Mouse (Mus musculus): ENCODE measurements around the gene Grwd1.

Grwd1 gene

DNA sequence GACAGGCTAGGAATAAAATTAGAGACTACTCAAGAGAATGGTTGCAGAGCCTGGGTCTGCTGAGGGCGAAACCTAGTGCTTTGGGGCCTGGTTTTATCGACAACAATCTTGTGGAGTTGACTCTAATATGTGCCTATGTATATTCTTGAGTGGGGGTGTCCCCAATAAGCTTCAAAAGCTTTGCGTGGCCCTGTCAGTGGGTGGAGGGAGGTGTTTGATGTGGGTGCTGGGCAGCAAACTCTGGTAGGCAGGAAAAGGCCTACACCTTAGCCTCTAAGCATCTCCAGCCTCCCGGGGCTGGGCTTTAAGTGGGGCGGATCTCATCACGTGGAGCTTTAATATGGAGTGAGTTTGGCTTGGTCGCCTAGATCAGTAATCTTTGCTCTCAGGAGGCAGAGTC, 31.8 kb downstream of the Grwd1 start:
- DNase-seq (ENCODE audit: low spot score) = no peak

- no peak for DNase-seq (ENCODE audit: low spot score)
Measured at GRCm38 (mm10) chr7:45798511-45798836, 32.3 kb downstream of the Grwd1 start.

GRCm38 (mm10) chr7:45797661-45798510, 32.9 kb downstream of the Grwd1 start:
- DNase-seq (ENCODE audit: low spot score) = no peak

- no peak for DNase-seq (ENCODE audit: low spot score)
Measured at GRCm38 (mm10) chr7:45796950-45797349, 33.8 kb downstream of the Grwd1 start.

DNA sequence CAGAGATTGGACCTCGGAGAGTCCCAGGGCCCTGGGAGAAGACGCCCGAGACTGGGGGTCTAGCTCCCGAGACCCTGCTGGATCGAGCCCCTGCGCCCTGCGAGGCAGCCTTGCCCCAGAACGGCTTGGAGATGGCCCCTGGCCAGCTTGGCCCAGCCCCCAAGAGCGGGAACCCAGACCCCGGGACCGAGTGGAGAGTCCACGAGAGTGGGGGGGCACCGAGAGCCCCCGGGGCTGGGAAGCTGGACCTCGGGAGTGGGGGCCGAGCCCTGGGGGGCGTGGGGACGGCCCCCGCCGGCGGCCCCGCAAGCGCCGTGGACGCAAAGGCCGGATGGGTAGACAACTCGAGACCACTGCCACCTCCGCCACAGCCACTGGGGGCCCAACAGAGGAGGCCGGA, 35.8 kb downstream of the Grwd1 start:
- no peak for DNase-seq (ENCODE audit: low spot score)

- DNase-seq (ENCODE audit: low spot score) = no peak
Measured at GRCm38 (mm10) chr7:45793969-45794585, 36.7 kb downstream of the Grwd1 start.

- no peak for DNase-seq (ENCODE audit: low spot score)
Measured at GRCm38 (mm10) chr7:45793240-45793639, 37.5 kb downstream of the Grwd1 start.

DNA sequence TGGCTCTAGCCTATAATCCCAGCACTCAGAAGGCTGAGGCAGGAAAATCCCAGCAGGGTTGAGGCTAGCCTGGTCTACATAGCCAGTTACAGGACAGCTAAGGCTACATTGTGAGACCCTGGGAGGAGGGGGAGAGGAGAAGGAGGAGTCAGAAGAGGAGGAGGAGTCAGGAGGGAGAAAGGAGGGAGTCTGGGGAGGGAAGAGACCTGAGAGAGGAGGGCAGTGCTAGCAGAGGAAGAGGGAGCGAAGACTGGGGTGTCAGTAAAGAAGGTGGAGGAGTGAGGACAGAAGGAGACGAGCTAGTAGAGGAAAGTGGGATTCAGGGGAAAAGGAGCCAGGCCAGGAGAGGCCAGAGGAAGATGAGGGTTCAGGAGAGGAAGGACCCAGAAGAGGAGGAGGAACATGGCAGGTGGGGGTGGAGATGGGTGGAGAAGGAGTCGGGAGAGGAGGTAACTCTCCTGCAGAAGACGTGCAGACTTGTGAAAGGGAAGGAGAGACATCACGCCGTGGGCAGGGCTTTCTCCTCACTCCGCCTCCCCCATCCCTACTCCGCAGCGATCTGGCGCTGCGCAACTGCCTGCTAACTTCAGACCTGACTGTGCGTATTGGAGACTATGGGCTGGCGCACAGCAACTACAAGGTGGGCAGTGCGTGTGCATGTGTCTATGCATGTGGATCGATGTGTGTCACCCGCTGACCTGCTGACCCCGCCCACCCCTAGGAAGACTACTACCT, 38.8 kb downstream of the Grwd1 start:
- no peak for DNase-seq (ENCODE audit: low spot score)

- no peak for DNase-seq (ENCODE audit: low spot score)
Measured at GRCm38 (mm10) chr7:45790721-45791120, 40.0 kb downstream of the Grwd1 start.

- DNase-seq (ENCODE audit: low spot score) = no peak
Measured at GRCm38 (mm10) chr7:45787642-45788041, 43.1 kb downstream of the Grwd1 start.

GRCm38 (mm10) chr7:45786661-45787413, 43.9 kb downstream of the Grwd1 start:
- DNase-seq (ENCODE audit: low spot score) = no peak

- no peak for DNase-seq (ENCODE audit: low spot score)
Measured at GRCm38 (mm10) chr7:45786136-45786578, 44.6 kb downstream of the Grwd1 start.

DNA sequence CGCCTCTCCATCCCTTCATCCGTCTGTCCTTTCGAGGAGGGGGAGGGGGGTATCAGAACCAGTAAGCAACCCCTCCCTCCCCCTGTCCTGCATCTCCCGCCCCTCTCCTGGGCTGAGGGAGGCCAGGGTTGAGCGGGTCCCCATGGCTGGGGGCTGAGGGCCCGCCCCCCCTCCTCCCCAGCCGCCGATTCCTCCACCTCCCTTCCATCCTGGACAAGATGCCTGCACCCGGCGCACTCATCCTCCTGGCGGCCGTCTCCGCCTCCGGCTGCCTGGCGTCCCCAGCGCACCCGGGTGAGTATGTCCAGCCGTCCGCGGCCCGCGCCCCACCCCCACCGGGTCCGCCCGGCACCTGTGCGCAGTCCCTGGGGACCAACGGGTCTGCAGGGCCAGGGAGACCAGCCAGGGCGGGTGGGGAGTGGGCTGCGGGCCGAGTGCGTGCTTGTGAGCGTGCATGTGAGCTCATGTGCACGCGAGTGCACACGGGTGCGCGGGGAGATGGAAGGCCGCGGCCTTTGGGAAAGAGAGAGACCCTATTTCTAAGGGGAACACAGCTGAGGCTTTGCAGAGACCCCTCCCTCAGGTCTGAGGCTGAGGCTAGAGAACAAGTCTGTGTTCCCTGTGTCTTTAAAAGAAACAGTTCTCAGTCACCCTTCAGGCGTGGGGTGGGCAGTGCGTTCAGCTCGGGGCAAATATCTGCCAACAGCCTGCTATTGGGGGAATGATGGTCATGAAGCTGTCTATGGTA, 45.2 kb downstream of the Grwd1 start:
- DNase-seq (ENCODE audit: low spot score) = no peak

DNA sequence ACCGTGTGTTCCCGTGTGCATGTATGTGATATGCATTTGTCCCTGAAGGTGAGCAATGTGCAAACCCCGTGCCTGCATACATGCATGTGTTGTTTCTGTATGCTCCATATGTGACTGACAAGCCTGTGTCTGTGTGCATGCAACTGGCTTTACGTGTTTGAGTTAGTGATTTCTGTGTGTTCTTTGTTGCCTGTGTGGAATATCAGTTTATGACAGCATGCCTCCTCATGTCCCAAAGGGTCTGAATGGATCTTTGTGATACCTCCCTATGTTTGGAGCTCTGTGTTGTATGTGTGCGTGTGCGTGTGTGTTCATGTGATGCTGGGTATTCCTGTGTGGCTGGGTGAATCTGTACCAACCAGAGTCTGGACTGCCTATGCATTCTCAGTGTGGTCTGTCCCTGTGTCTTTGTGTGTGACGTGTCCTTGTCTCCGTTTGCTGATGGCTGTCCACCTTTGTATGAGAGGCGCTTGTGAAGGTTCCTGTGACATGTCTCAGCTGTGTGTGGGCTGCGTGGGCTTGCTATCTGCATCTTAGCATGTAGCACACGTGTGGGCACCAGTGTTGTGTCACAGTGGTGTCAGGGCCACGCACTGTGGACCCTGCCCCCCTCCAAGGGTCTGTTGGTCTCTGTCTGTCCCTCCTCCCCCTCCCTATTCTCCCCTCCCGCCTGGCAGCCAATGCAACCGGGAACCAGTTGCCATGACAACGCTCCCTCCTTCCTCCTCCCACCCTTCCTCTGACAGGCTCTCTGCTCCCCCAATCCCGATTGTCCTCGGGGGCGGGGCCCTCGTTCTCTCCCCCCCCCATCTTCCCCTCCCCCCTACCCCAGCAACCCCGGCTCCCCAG, 46.0 kb downstream of the Grwd1 start, which contains the start of gene Sult2b1:
Gene Sult2b1 (minus strand): TSS at position 146 of the 849 bp plus-strand sequence.
- DNase-seq (ENCODE audit: low spot score) = no peak

- DNase-seq (ENCODE audit: low spot score) = peak; percentile 63
Measured at GRCm38 (mm10) chr7:45783511-45784091, 47.1 kb downstream of the Grwd1 start, which contains the start of gene Lmtk3. Gene Lmtk3 (plus strand): TSS chr7:45783738.

DNA sequence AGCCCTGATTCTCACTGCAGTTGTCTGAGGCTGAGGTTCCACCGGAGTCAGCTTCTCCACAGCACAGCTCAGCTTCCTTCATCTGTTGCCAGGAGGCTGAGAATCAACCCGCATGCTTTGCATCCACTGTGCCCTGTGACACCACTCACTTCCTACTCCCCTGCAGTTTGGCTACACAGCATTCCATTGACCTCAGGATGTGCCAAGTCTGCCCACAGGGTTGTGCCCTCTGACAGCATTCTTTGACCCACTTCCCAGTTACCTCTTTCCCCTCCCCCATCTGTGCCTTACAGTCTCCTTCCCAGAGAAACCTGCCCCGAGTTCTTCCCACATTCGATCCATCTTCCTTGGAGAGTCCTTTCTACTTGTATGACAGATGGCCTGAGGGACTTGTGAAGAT, 48.5 kb downstream of the Grwd1 start:
- no peak for DNase-seq (ENCODE audit: low spot score)

DNA sequence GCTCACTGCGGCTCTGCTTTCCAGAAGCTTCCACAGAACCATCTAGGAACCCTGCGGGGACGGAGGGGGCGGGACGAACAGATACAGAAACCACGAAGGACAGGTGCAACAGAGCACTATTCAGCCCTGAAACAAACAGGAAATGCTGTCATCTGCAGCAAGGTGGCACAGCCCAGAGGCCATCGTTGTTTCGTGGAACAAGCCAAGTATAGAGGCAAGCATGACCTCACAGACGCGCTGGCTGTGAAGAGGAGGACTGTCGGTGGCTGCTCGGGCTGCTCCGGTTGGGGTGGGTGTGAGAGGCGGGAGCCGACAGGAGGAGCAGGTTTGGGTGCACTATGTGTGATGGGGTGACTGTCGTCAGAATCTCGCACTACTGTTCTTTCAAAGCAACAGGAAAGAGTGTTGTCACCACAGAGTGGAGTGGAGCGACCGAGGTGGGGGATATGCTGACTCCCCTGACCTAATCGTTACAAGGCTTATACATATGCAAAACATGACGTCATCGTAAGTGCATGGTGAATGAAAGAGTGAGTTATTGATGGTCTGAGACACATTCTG, 51.6 kb downstream of the Grwd1 start:
- DNase-seq (ENCODE audit: low spot score) = no peak

GRCm38 (mm10) chr7:45775237-45775636, 55.5 kb downstream of the Grwd1 start:
- no peak for DNase-seq (ENCODE audit: low spot score)

Data from urinary bladder, postnatal 14 days (tissue).